In genomic region chr11:68018191-68018590, GRCm38 (mm10) we compare ENCODE assay signal across 23 mouse cellular contexts. TPM values are rescaled to one million over a fixed set of nuclear protein-coding genes. Genes with fewer than 3 reads are reported as not detected.
DNase-seq lines count a peak whose midpoint lies in the region; ATAC-seq and TF ChIP-seq lines count a peak whose summit lies in the region.
"Had no signal": no experiment of that assay in that cellular context is flagged by ENCODE, and none has a peak within 500 bp of the region (broad histone marks: within the 10 kb centered on the region; RNA-seq: fewer than 3 reads in every experiment).

No protein-coding gene starts in this region.

- peak; percentile 78 for DNase-seq in lung, postnatal 0 days (ENCODE audit: low spot score)
- no peak for DNase-seq in lung, postnatal 14 days
- peak; percentile 59 for DNase-seq in adrenal gland, postnatal 10 days
- DNase-seq in fat pad, adult 2 months (ENCODE audit: extremely low read depth, low read depth, low spot score): peak; percentile 50
- DNase-seq in layer of hippocampus, postnatal 36 days: no peak
- no peak for DNase-seq in frontal cortex, postnatal 10 days (ENCODE audit: low spot score in 2 of 2)
- no peak for DNase-seq in urinary bladder, adult 18-20 months (ENCODE audit: low spot score in 2 of 2)
- DNase-seq: B cell, adult 2 months; cerebellum, adult 2 months; cerebellum, postnatal 10 days; embryo, embryonic 11 days; gastrocnemius, postnatal 14 days; heart, postnatal 4 days; kidney, adult 11 months had no signal

- no peak overlapping the region for H3K27ac ChIP-seq in lung, postnatal 0 days (ENCODE audit: low read length)
- H3K27ac ChIP-seq: embryonic facial prominence, embryonic 15.5 days; forebrain, embryonic 15.5 days; heart, embryonic 13.5 days; hindbrain, embryonic 12.5 days had no signal

- 0 out of 2 replicates have a peak, but pooled peaks have one; percentile 34 for ATAC-seq in lung, postnatal 0 days
- ATAC-seq: CD4-positive, CD25-positive, alpha-beta regulatory T cell, adult 4 months; forebrain, embryonic 15.5 days; hindbrain, embryonic 16.5 days had no signal

- H3K9ac ChIP-seq in lung, postnatal 0 days (replicated peaks; ENCODE audit: low read depth): no peak overlapping the region
- H3K9ac ChIP-seq: embryonic facial prominence, embryonic 15.5 days; forebrain, embryonic 15.5 days; heart, embryonic 13.5 days; hindbrain, embryonic 12.5 days had no signal

- no peak overlapping the region for H3K4me2 ChIP-seq in lung, postnatal 0 days (replicated peaks; ENCODE audit: low read depth, low read length)
- H3K4me2 ChIP-seq: embryonic facial prominence, embryonic 15.5 days; forebrain, embryonic 15.5 days; hindbrain, embryonic 12.5 days had no signal

- WGBS in lung, postnatal 0 days: 61% methylated on average over 8 of the region's 8 CpGs

- H3K27me3 ChIP-seq in lung, postnatal 0 days (replicated peaks; ENCODE audit: insufficient read depth, low read length): no peaks in the 10 kb centered on the region
- H3K27me3 ChIP-seq: embryonic facial prominence, embryonic 15.5 days; forebrain, embryonic 15.5 days; heart, embryonic 13.5 days; hindbrain, embryonic 12.5 days had no signal

- no peak for TF ChIP-seq CTCF in lung, postnatal 0 days (IDR thresholded peaks at IDR 0.05)

- no peaks in the 10 kb centered on the region for H3K9me3 ChIP-seq in lung, postnatal 0 days (ENCODE audit: low read length)
- H3K9me3 ChIP-seq: embryonic facial prominence, embryonic 15.5 days; forebrain, embryonic 15.5 days; G1E; heart, embryonic 13.5 days; hindbrain, embryonic 12.5 days had no signal

- TF ChIP-seq EP300 in lung, postnatal 0 days (IDR thresholded peaks at IDR 0.05): no peak

- no peak overlapping the region for H3K4me3 ChIP-seq in lung, postnatal 0 days (ENCODE audit: low read depth, low read length)
- H3K4me3 ChIP-seq: embryonic facial prominence, embryonic 15.5 days; erythroblast, embryonic 14.5 days; forebrain, embryonic 15.5 days; heart, embryonic 13.5 days; hindbrain, embryonic 12.5 days had no signal

- no peaks in the 10 kb centered on the region for H3K36me3 ChIP-seq in lung, postnatal 0 days (ENCODE audit: insufficient read depth, low read length)
- H3K36me3 ChIP-seq: embryonic facial prominence, embryonic 15.5 days; forebrain, embryonic 15.5 days; hindbrain, embryonic 12.5 days had no signal

- peaks cover 6% of the 10 kb centered on the region; the same call in 1 of the 2 replicates for H3K4me1 ChIP-seq in lung, postnatal 0 days (ENCODE audit: insufficient read depth, low read depth, low read length)
- H3K4me1 ChIP-seq: forebrain, embryonic 15.5 days had no signal

RNA-seq across cellular contexts. Expression of gene Stx8, which starts 52.2 kb away (rescaled TPM):
- polyA plus RNA-seq in lung, postnatal 0 days (2015; fragmentation: Nextera tagmentation; extraction: Ambion mirVana): 72.5 and 77.6 TPM in 2 replicates
- 10 to 100 TPM; 33.2 to 34.1 TPM for total RNA-seq in adrenal gland, postnatal 10 days (2021)
- 10 to 100 TPM; 39.3 to 43.9 TPM for total RNA-seq in layer of hippocampus, postnatal 36 days (2021)

RNA-seq across cellular contexts. Expression of gene Cfap52, which starts 52.7 kb away (rescaled TPM):
- 9.8 and 12.4 TPM in 2 replicates for polyA plus RNA-seq in lung, postnatal 0 days (2015; fragmentation: Nextera tagmentation; extraction: Ambion mirVana)
- under 1 TPM in 1 of 2 experiments, not detected in 1; 0.55 TPM for total RNA-seq in adrenal gland, postnatal 10 days (2021)
- total RNA-seq in layer of hippocampus, postnatal 36 days (2021): 1 to 10 TPM; 1.1 to 1.2 TPM
- total RNA-seq: G1E had no signal
- polyA plus RNA-seq: CD4-positive, CD25-positive, alpha-beta regulatory T cell, adult 4 months; embryonic facial prominence, embryonic 11.5 days; erythroblast, embryonic 14.5 days; G1E had no signal

Comparison
In these comparisons a context has a peak if more than half of its experiments do, and no peak if none do; other contexts are left out.
1. DNase-seq: peak in lung, postnatal 0 days (single experiment), adrenal gland, postnatal 10 days (single experiment) and fat pad, adult 2 months (single experiment); none in lung, postnatal 14 days (single experiment), layer of hippocampus, postnatal 36 days (0 of 2), frontal cortex, postnatal 10 days (0 of 2) and urinary bladder, adult 18-20 months (0 of 2).